Mouse (Mus musculus) B cell, adult 2 months (primary cell): ENCODE data around the gene Slc25a21.
"Not testable (repeated sequence)": the region's sequence is repeated elsewhere in the genome, so short reads cannot be mapped to it uniquely, and the experiment has no call there.

Experiments
- DNase-seq, 2 experiments: peaks; one replicate each; pipeline ENCODE4 v3.0.0; 2022

Slc25a21 gene

DNA sequence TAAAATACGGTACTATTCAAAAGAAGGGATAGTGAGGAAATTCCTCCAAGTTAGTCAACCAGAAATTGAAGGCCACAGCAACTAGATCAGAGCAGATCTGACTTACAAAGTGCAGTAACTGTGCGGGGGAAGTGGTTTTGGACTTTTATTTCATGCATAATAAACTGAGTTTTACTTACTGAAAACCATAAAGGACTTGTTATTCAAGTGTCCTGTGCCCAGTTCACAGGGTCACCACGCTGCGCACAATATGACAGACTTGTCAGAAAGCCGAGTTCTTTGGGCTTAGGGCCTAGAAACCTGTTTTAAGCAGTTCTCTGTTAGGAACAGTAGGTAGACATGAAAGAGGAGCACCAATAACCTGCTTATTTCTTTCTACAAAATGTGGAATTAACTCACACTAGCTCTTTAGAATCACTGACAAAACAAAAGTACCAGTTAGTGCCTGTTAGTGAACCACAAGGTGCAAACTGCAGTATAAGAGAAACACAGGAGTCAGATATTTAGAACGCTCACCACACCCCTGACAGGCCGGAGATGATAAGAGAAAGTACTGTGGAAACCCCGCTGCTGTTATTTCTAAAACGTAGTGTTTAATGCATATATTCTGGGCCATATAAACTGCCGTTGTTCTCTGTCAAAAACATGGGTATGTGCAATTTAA, at the start of gene Slc25a21:
Gene Slc25a21, minus strand, starts transcription at position 110 of the 664 bp plus-strand sequence.
- no peak for DNase-seq

DNA sequence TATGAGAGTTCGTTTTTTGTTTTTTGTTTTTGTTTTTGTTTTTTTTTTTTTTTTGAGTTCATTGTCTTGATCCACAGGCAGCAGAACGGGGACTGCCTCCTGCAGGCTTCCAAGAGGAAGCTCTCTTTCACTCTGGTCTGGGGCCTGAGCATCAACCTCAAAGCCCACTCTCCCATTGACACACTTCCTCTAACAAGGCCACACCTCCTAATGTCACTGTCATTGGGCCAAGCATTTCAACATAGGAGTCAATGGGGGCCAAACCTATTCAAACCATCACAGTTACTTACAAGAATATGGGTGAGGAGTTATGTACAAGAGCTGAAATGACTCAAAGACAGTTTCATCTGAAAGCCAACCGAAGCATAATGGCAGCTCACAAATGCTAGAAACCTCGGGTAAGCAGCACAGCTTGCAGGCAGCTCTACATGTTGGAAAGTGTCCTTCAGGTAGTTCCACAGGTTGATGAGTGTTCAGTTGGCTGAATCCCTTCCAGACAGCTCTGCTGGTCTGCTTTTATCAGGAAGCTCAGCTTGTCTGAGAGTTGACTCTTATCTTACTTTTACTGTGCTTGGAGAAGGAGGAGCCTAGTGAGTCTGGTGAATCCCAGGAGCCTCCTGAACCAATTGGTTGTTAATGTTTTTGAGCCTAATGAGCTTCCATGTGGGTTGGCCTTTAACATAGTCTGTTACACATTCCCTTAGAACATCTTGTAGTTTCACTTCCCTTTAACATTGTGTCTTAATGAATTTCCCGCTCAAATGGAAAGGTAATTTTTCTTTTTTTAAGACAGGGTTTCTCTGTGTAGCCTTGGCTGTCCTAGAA, 46.6 kb upstream of the Slc25a21 start:
- DNase-seq: peak; percentile 31 to 38

DNA sequence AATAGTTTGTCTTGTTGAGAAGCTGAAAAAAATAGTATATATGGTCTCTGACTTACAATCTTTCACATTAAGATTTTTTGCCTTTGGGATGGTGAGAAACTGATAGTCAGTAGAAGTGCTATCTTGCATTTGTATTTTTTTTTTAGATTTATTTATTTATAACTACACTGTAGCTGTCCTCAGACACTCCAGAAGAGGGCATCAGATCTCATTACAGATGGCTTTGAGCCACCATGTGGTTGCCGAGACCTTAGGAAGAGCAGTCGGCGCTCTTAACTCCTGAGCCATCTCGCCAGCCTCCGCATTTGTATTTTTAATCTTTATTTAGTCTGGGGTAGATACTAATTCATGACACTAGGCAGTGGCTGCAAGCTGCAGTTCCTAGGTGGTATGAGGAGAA, 36.1 kb upstream of the Slc25a21 start:
- no peak for DNase-seq

GRCm38 (mm10) chr12:57231085-57231875, 34.0 kb upstream of the Slc25a21 start:
- DNase-seq: peak; percentile 56 to 58

GRCm38 (mm10) chr12:57230192-57230706, 33.0 kb upstream of the Slc25a21 start, which contains the start of the genes Prps1l3 and Mipol1:
Gene Prps1l3, plus strand, starts transcription at chr12:57230412.
Gene Mipol1, plus strand, starts transcription at chr12:57230427.
- DNase-seq: peak; percentile 86 to 88

DNA sequence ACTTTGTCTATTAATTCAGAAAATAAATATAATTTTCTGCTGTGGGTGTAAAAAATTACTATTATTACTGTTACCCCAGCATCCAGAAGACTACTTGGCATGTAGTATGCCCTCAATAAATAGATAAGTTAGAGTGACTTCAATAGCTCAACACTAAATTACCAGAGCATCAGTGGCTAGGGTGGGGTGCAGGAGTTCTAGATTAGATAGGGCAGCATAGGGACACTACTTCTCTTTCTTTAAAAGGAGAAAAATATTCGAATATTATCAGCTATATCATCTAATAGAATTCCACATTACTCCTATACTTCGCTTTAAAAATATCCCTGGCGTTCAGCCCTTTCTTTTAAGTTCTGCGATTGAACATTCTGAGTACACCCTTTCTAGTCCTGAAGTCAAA, 32.4 kb upstream of the Slc25a21 start:
- DNase-seq: no peak

DNA sequence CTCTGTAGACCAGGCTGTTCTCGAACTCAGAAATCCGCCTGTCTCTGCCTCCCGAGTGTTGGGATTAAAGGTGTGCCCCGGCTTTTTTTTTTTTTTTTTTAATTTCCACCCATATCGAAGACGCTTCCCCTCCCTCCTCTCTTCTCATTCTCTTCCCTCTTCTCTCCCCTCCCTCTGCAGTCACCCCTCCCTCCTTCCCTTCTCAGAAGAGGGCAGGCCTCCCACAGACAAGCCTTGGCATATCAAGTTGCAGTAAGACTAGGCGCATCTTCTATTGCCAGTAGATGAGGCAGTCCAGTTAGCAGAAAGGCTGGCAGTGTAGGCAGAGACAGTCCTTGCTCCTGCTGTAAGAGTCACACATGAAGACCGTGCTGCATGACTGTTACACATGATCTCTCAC, 30.5 kb upstream of the Slc25a21 start:
- DNase-seq: no peak

DNA sequence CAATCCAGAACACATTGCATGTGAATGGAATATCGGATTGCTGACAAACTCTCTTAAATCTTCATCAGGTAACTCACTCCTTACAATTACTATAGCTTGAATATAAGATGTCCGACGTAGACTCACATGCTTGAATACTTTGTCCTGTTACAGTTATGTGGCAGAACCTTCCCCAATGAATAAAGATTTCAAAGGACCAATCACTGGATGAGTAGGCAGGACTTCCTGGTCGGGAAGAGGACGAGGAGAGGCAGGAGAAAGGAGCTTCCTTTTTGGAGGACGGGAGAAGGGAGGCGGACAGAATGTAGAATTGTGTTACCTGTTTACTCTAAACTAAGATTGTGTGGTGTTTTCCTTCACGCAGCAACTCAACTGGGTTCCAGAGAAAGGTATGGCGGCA, 29.1 kb upstream of the Slc25a21 start:
- DNase-seq: no peak

GRCm38 (mm10) chr12:57212463-57212862, 15.2 kb upstream of the Slc25a21 start:
- not testable (repeated sequence) for DNase-seq

GRCm38 (mm10) chr12:57211353-57212311, 14.4 kb upstream of the Slc25a21 start:
- DNase-seq: peak; percentile 46 to 51

GRCm38 (mm10) chr12:57204276-57204851, 7.1 kb upstream of the Slc25a21 start:
- no peak for DNase-seq

DNA sequence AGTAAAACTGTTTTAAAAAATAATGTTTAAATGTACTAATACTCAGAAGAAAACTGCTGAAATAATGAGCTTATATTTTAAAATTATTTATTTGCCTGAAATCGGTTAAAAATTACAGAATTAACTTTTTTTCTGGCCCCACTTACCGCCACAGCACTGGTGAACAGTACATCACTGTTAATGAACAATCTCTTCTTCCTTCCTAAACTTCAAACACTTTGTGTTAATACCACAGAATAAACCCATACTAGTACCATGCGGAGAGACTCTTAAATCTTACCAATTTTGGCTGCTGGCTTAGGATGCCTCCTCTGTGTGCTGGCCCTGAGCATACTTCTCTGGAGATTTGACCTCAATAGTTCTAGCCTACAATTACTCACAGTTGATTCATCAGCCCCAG, 4.6 kb upstream of the Slc25a21 start:
- DNase-seq: no peak

GRCm38 (mm10) chr12:57199427-57199826, 2.2 kb upstream of the Slc25a21 start:
- no peak for DNase-seq

- DNase-seq: no peak
Observed at GRCm38 (mm10) chr12:57198269-57198668, 997 bp upstream of the Slc25a21 start.

DNA sequence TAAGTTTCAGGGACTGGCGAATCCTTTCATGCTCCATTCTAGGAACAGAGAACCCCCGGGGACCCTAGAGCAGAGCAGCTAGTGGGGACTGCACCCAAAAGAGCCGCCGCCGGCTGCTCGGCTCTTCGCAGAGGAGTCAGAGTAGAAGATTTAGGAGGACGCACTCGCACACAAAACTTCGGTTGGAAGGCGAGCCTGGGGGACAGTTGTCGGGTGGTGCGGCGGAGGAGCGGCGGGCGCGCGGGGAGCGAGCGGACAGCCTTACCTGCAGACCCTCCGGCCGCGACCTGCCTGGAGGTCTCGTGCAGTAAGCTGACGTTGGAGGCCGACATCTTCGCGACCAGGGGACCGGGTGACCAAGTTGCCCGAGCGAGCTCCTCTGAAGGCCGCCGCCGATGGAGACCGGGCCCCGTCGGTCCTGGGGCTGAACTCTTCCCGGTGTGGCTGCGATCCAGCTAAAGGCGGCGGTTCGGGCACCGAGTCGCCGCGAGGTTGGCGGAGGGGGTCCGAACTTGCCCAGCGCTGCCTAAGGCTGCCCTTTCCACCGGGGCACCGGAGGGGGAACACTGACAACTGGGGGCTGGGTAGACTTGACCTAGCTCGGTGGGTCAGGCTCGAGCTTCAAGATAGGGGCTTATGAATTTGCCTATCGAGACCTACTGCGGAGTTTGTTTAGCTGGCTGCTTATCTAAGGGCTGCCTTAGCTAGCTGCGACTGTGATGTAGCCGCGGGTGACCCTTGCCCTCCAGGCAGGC, 487 bp downstream of the Slc25a21 start:
- DNase-seq: peak; percentile 9 to 25

DNA sequence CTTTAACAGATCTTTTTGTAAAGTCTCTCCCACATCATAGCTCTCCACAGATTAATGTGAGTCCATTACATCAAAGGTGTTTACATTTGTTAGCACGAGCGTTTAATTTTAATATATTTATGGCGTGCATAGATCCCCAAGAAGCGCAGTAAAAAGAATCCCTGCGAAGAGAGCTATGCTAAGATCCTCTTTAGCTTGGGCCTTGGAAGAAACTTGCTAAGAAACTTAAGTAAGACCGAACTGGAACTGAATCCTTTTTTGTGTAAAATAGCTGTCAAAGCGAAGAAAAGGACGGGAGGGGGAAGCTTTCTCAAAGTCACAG, 1.0 kb downstream of the Slc25a21 start:
- no peak for DNase-seq

- no peak for DNase-seq
Observed at GRCm38 (mm10) chr12:57194609-57195008, 2.7 kb downstream of the Slc25a21 start.

DNA sequence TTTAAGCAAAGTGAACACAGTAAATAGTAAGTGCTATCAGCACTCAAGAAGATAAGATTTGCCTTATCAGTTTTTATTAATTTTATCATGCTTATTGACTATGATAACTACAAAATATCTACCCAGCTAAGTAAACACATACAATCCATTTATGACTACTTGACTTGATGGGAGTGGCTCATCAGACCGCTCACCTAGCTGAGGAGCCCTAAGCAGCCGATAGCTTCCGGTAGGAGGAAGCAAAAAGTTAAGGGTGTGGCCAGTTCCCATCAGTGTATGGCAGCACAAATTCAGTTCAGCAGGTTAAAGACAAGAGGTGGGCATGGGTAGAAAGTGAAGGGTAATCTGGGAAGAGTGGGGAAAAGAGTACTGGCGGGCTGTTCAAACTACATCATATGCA, 10.2 kb downstream of the Slc25a21 start:
- no peak for DNase-seq

DNA sequence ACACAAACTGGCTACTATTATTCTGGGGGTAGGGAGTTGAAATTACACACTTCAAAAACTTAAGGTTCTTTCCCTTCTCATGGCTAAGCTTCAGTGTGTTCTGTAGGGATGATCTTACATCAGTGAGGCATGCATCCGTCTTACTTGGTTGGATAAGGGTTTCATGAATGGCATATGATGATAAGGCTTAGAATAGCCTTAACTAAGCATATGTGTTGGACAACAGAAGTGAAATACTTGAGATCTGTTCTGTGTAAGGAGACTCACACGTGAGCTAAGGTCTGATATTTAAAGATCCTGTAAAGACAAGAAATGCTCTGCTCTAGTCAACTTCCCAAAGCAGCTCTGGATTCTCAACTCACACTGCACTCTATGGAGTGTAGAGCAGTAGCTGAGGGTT, 11.1 kb downstream of the Slc25a21 start:
- DNase-seq: no peak

- no peak for DNase-seq
Observed at GRCm38 (mm10) chr12:57185475-57185874, 11.8 kb downstream of the Slc25a21 start.
